Mouse (Mus musculus) adrenal gland, postnatal 25 days (tissue): ENCODE measurements around the gene Nlgn1. TPM values are rescaled to one million over a fixed set of nuclear protein-coding genes. Genes with fewer than 3 reads are reported as not detected.

Experiments
- DNase-seq: peaks from one replicate; pipeline ENCODE4 v3.0.0; 2021; ENCODE audit warnings: mixed read lengths
- long read RNA-seq: library from polyadenylated mRNA; stranded (forward); transcript quantifications from one replicate; pipeline ENCODE4 v2.0.0, GENCODE M21; 2021
- total RNA-seq: library from RNA; stranded (reverse); gene quantifications from 2 replicates; pipeline ENCODE4 v1.2.3, GENCODE M21; 2021

The Nlgn1 gene
- total RNA-seq: 0.43 and 0.64 TPM in 2 replicates
- long read RNA-seq: 0 reads

- no peak for DNase-seq
Observed at GRCm38 (mm10) chr3:26332400-26333238, at the start of gene Nlgn1. TSS of gene Nlgn1 (minus strand) at chr3:26332460.

- DNase-seq: no peak
Observed at GRCm38 (mm10) chr3:26378272-26378671, 46.0 kb upstream of the Nlgn1 start.

GRCm38 (mm10) chr3:26355082-26355481, 22.8 kb upstream of the Nlgn1 start:
- no peak for DNase-seq

- no peak for DNase-seq
Observed at GRCm38 (mm10) chr3:26354483-26355030, 22.3 kb upstream of the Nlgn1 start.

- DNase-seq: no peak
Observed at GRCm38 (mm10) chr3:26337495-26337894, 5.2 kb upstream of the Nlgn1 start.

- DNase-seq: no peak
Observed at GRCm38 (mm10) chr3:26333239-26333811, 1.1 kb upstream of the Nlgn1 start.

GRCm38 (mm10) chr3:26331177-26332061, 841 bp downstream of the Nlgn1 start:
- peak; percentile 9 for DNase-seq

- DNase-seq: no peak
Observed at GRCm38 (mm10) chr3:26330863-26331176, 1.4 kb downstream of the Nlgn1 start.

GRCm38 (mm10) chr3:26330019-26330418, 2.2 kb downstream of the Nlgn1 start:
- DNase-seq: no peak

GRCm38 (mm10) chr3:26324510-26324909, 7.8 kb downstream of the Nlgn1 start:
- DNase-seq: no peak

GRCm38 (mm10) chr3:26317397-26317796, 14.9 kb downstream of the Nlgn1 start:
- no peak for DNase-seq

GRCm38 (mm10) chr3:26297869-26298268, 34.4 kb downstream of the Nlgn1 start:
- no peak for DNase-seq

- DNase-seq: peak; percentile 1
Observed at GRCm38 (mm10) chr3:26270894-26271795, 61.1 kb downstream of the Nlgn1 start.

GRCm38 (mm10) chr3:26246564-26246963, 85.7 kb downstream of the Nlgn1 start:
- no peak for DNase-seq

GRCm38 (mm10) chr3:26243274-26243673, 89.0 kb downstream of the Nlgn1 start:
- DNase-seq: no peak

GRCm38 (mm10) chr3:26230006-26230405, 102.3 kb downstream of the Nlgn1 start:
- DNase-seq: no peak

- peak; percentile 58 for DNase-seq
Observed at GRCm38 (mm10) chr3:26228827-26229226, 103.4 kb downstream of the Nlgn1 start.

- DNase-seq: no peak
Observed at GRCm38 (mm10) chr3:26228172-26228781, 104.0 kb downstream of the Nlgn1 start.

- no peak for DNase-seq
Observed at GRCm38 (mm10) chr3:26223500-26223899, 108.8 kb downstream of the Nlgn1 start.

- DNase-seq: no peak
Observed at GRCm38 (mm10) chr3:26216231-26216630, 116.0 kb downstream of the Nlgn1 start.

- DNase-seq: no peak
Observed at GRCm38 (mm10) chr3:26202702-26203101, 129.6 kb downstream of the Nlgn1 start.
